Mouse (Mus musculus) embryo, embryonic 9.5 days (tissue): ENCODE measurements around the gene Evpl.

Source experiments
- DNase-seq: peaks from one replicate; pipeline ENCODE4 v3.0.0-alpha.2; 2017; ENCODE audit errors: extremely low spot score

Evpl gene

GRCm38 (mm10) chr11:116171959-116172358 lies 65.9 kb downstream of the Evpl start:
- DNase-seq = no peak
